Comparison of ENCODE assay signal across 22 mouse cellular contexts in genomic region chr1:106278552-106279060, GRCm38 (mm10).
DNase-seq lines count a peak whose midpoint lies in the region; ATAC-seq and TF ChIP-seq lines count a peak whose summit lies in the region.
"Had no signal": no experiment of that assay in that cellular context is flagged by ENCODE, and none has a peak within 500 bp of the region (broad histone marks: within the 10 kb centered on the region; RNA-seq: fewer than 3 reads in every experiment).

No protein-coding gene starts in this region.

- H3K4me1 ChIP-seq in embryonic facial prominence, embryonic 14.5 days (ENCODE audit: control insufficient read depth, insufficient read depth, low read length) = peaks cover 18% of the 10 kb centered on the region
- H3K4me1 ChIP-seq in embryonic facial prominence, embryonic 10.5 days = peaks cover 33% of the 10 kb centered on the region
- H3K4me1 ChIP-seq in intestine, embryonic 16.5 days (ENCODE audit: control insufficient read depth, insufficient read depth, low read length) = peaks cover 15% of the 10 kb centered on the region
- no peaks in the 10 kb centered on the region for H3K4me1 ChIP-seq in stomach, postnatal 0 days (replicated peaks; ENCODE audit: control insufficient read depth, insufficient read depth)

- no peaks in the 10 kb centered on the region for H3K36me3 ChIP-seq in embryonic facial prominence, embryonic 14.5 days (ENCODE audit: control insufficient read depth, insufficient read depth, low read length)
- H3K36me3 ChIP-seq in embryonic facial prominence, embryonic 10.5 days (replicated peaks) = no peaks in the 10 kb centered on the region
- no peaks in the 10 kb centered on the region for H3K36me3 ChIP-seq in intestine, embryonic 16.5 days (ENCODE audit: control insufficient read depth, insufficient read depth, low read length)
- no peaks in the 10 kb centered on the region for H3K36me3 ChIP-seq in stomach, postnatal 0 days (ENCODE audit: control insufficient read depth, insufficient read depth, low read length)
- H3K36me3 ChIP-seq: forebrain, embryonic 12.5 days; hindbrain, embryonic 10.5 days; lung, embryonic 15.5 days; midbrain, embryonic 15.5 days; neural tube, embryonic 15.5 days had no signal

- no peak overlapping the region for H3K4me2 ChIP-seq in embryonic facial prominence, embryonic 14.5 days (ENCODE audit: low read depth, low read length)
- H3K4me2 ChIP-seq in intestine, embryonic 16.5 days (ENCODE audit: low read depth, low read length) = 0 out of 2 replicates have a peak overlapping the region, but pooled peaks have one; percentile 3
- no peak overlapping the region for H3K4me2 ChIP-seq in stomach, postnatal 0 days (replicated peaks; ENCODE audit: low read depth)
- H3K4me2 ChIP-seq: forebrain, embryonic 12.5 days; liver, embryonic 11.5 days; lung, embryonic 15.5 days; midbrain, embryonic 15.5 days; neural tube, embryonic 15.5 days had no signal

- H3K27me3 ChIP-seq in embryonic facial prominence, embryonic 14.5 days (replicated peaks; ENCODE audit: control insufficient read depth, insufficient read depth, low read length) = no peaks in the 10 kb centered on the region
- no peaks in the 10 kb centered on the region for H3K27me3 ChIP-seq in embryonic facial prominence, embryonic 10.5 days (replicated peaks; ENCODE audit: low read depth, poor library complexity, severe bottlenecking)
- no peaks in the 10 kb centered on the region for H3K27me3 ChIP-seq in intestine, embryonic 16.5 days (replicated peaks; ENCODE audit: control insufficient read depth, insufficient read depth, low read length)
- no peaks in the 10 kb centered on the region for H3K27me3 ChIP-seq in stomach, postnatal 0 days (ENCODE audit: control insufficient read depth, insufficient read depth, low read length)
- H3K27me3 ChIP-seq: forebrain, embryonic 12.5 days; lung, embryonic 15.5 days; midbrain, embryonic 15.5 days; neural tube, embryonic 15.5 days had no signal

- H3K27ac ChIP-seq in embryonic facial prominence, embryonic 14.5 days (replicated peaks; ENCODE audit: low read depth, low read length) = no peak overlapping the region; the same call in 1 of the 2 replicates
- no peak overlapping the region for H3K27ac ChIP-seq in embryonic facial prominence, embryonic 10.5 days (replicated peaks)
- H3K27ac ChIP-seq in intestine, embryonic 16.5 days (ENCODE audit: low read length) = no peak overlapping the region
- no peak overlapping the region for H3K27ac ChIP-seq in stomach, postnatal 0 days (replicated peaks)
- H3K27ac ChIP-seq: forebrain, embryonic 12.5 days; hindbrain, embryonic 10.5 days; lung, embryonic 15.5 days; midbrain, embryonic 15.5 days; neural tube, embryonic 15.5 days had no signal

- peak; percentile 80 for ATAC-seq in embryonic facial prominence, embryonic 14.5 days (ENCODE audit: low read depth)
- peak; percentile 89 for ATAC-seq in intestine, embryonic 16.5 days
- peak; percentile 87 for ATAC-seq in stomach, postnatal 0 days (ENCODE audit: low FRiP score, low TSS enrichment)

- WGBS in embryonic facial prominence, embryonic 14.5 days = 81% methylated on average over 5 of the region's 5 CpGs
- WGBS in embryonic facial prominence, embryonic 10.5 days = 86% methylated on average over 5 of the region's 5 CpGs
- 63% methylated on average over 5 of the region's 5 CpGs for WGBS in intestine, embryonic 16.5 days
- 56% methylated on average over 5 of the region's 5 CpGs for WGBS in stomach, postnatal 0 days

- no peak overlapping the region for H3K4me3 ChIP-seq in embryonic facial prominence, embryonic 14.5 days (ENCODE audit: low read depth, low read length)
- no peak overlapping the region for H3K4me3 ChIP-seq in embryonic facial prominence, embryonic 10.5 days
- H3K4me3 ChIP-seq in intestine, embryonic 16.5 days (ENCODE audit: low read length) = no peak overlapping the region
- H3K4me3 ChIP-seq in stomach, postnatal 0 days (ENCODE audit: low read depth, low read length) = no peak overlapping the region
- H3K4me3 ChIP-seq: forebrain, embryonic 12.5 days; hindbrain, embryonic 10.5 days; lung, embryonic 15.5 days; midbrain, embryonic 15.5 days; neural tube, embryonic 15.5 days had no signal

- TF ChIP-seq CTCF in stomach, postnatal 0 days (IDR thresholded peaks at IDR 0.05; ENCODE audit: low read depth) = no peak

- no peak overlapping the region for H3K9ac ChIP-seq in embryonic facial prominence, embryonic 14.5 days (ENCODE audit: low read depth, low read length)
- H3K9ac ChIP-seq in intestine, embryonic 16.5 days (ENCODE audit: low read depth, low read length) = no peak overlapping the region
- no peak overlapping the region for H3K9ac ChIP-seq in stomach, postnatal 0 days (ENCODE audit: low read length)
- H3K9ac ChIP-seq: forebrain, embryonic 12.5 days; lung, embryonic 15.5 days; midbrain, embryonic 15.5 days; neural tube, embryonic 15.5 days had no signal

- peak; percentile 67 for DNase-seq in embryonic facial prominence, embryonic 14.5 days (ENCODE audit: low spot score)
- no peak for DNase-seq in embryonic facial prominence, embryonic 10.5 days (ENCODE audit: low spot score)
- DNase-seq in thymus, postnatal 14 days = peak; percentile 29
- no peak for DNase-seq in thymus, adult 18-20 months
- peak; percentile 71 for DNase-seq in stomach, postnatal 0 days (ENCODE audit: low spot score)
- no peak for DNase-seq in ovary, postnatal 36 days (ENCODE audit: low spot score)
- no peak for DNase-seq in adrenal gland, postnatal 25 days
- DNase-seq: adrenal gland, postnatal 36 days; cerebellum, adult 18-20 months; cerebellum, postnatal 25 days; gastrocnemius, postnatal 25 days; kidney, adult 9 months; kidney, postnatal 36 days; right cerebral cortex, postnatal 25 days had no signal

- no peaks in the 10 kb centered on the region for H3K9me3 ChIP-seq in embryonic facial prominence, embryonic 14.5 days (ENCODE audit: control insufficient read depth, low read length)
- no peaks in the 10 kb centered on the region for H3K9me3 ChIP-seq in embryonic facial prominence, embryonic 10.5 days
- H3K9me3 ChIP-seq in intestine, embryonic 16.5 days (ENCODE audit: control insufficient read depth, low read length) = no peaks in the 10 kb centered on the region
- H3K9me3 ChIP-seq in stomach, postnatal 0 days (ENCODE audit: control insufficient read depth, low read length) = no peaks in the 10 kb centered on the region
- H3K9me3 ChIP-seq: forebrain, embryonic 12.5 days; G1E; hindbrain, embryonic 10.5 days; lung, embryonic 15.5 days; midbrain, embryonic 15.5 days; neural tube, embryonic 15.5 days had no signal

- no peak for TF ChIP-seq EP300 in stomach, postnatal 0 days (optimal IDR thresholded peaks at IDR 0.05)

Comparison
In these comparisons a context has a peak if more than half of its experiments do, and no peak if none do; other contexts are left out.
1. DNase-seq: peak in embryonic facial prominence, embryonic 14.5 days (single experiment), thymus, postnatal 14 days (single experiment) and stomach, postnatal 0 days (single experiment); none in embryonic facial prominence, embryonic 10.5 days (single experiment), thymus, adult 18-20 months (0 of 2), ovary, postnatal 36 days (single experiment) and adrenal gland, postnatal 25 days (single experiment).
2. Peak in every context shown above with its lines, with median percentiles within 50 percentile points of each other: ATAC-seq.